Mouse (Mus musculus): ENCODE results near the gene Gm15557.
"Not testable (repeated sequence)": the region's sequence is repeated elsewhere in the genome, so short reads cannot be mapped to it uniquely, and the experiment has no call there.

Gm15557 gene

GRCm38 (mm10) chr2:155940681-155941080 is at the start of gene Gm15557:
Gene Gm15557, plus strand, starts transcription at chr2:155940728.
- no peak for DNase-seq

- no peak for DNase-seq
These were observed 46.1 kb upstream of the Gm15557 start for GRCm38 (mm10) chr2:155894307-155895045.

DNA sequence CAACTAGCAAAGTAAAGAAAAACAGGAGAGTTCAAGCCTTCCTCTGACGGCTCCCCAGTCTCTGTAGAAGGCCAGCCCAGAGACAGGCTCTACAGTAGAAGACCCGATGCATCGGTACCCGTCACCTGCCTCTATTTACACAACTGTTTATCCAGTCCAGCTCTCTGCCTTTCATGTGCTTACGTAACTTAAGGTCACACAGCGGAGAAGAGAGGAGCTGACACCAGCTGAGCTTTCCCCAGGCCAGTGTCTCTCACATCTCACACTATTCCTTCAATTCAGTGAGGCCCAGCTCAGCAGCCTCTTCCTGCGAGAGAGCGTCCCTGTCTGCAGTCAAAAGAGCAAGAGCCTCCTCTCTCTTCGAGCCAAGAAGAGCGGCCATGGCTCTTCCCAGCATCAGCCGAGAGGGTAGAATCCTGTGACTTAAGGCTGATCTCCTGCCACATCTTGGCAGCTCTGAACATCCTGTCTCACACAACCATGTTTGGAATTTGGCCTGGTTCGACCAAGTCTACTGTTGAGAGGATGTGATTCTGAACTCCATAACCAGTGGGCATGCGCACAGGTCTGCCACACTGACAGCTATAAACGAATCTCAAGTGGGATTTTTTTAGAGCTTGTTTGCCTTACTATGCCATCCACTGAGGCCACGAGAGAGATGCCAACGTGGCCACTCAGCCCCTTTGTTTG is 45.3 kb upstream of the Gm15557 start:
- no peak for DNase-seq

- no peak for DNase-seq
These were observed 37.4 kb upstream of the Gm15557 start for GRCm38 (mm10) chr2:155902989-155903631.

DNA sequence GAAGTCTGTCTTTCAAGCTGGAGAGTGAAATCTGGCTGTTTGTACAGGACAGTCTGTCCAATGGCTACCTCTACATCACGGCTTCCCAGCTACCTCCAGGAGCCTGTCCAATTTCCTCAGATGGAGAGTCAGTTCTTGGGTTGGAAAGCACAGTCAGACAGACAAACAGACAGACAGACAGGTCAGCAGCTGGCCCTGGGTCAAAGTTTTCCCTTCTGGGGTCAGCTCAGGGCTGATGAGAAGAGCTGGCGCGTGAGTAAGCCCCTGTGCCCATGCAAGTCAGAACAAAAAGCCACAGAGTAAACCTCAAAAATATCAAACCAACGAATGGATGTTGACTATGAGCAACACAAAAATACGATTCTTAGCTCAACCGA is 36.9 kb upstream of the Gm15557 start:
- no peak for DNase-seq

DNA sequence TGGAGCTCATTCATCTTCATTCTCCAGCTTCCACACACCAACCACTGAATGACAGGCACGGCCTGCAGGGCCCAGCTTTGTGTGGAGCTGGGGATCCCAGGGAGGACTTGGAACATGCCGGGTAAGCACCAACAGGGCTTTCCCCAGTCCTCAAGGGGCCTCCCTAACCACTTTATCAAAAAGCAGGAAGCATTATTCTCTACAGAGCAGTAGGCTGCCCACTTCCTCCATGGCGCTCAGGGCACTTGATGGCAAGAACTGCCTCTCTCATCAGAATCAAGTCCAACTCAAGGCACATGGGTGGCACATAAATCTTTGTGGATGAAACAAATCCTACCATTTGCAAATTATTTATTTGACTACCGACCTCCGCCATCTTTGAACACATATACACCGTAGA is 25.8 kb upstream of the Gm15557 start:
- no peak for DNase-seq

- DNase-seq, result no peak
These were observed 17.4 kb upstream of the Gm15557 start for GRCm38 (mm10) chr2:155923143-155923542.

- DNase-seq, result not testable (repeated sequence)
These were observed 15.3 kb upstream of the Gm15557 start for GRCm38 (mm10) chr2:155925213-155925612.

GRCm38 (mm10) chr2:155928711-155929345 is 11.7 kb upstream of the Gm15557 start:
- DNase-seq, result no peak

DNA sequence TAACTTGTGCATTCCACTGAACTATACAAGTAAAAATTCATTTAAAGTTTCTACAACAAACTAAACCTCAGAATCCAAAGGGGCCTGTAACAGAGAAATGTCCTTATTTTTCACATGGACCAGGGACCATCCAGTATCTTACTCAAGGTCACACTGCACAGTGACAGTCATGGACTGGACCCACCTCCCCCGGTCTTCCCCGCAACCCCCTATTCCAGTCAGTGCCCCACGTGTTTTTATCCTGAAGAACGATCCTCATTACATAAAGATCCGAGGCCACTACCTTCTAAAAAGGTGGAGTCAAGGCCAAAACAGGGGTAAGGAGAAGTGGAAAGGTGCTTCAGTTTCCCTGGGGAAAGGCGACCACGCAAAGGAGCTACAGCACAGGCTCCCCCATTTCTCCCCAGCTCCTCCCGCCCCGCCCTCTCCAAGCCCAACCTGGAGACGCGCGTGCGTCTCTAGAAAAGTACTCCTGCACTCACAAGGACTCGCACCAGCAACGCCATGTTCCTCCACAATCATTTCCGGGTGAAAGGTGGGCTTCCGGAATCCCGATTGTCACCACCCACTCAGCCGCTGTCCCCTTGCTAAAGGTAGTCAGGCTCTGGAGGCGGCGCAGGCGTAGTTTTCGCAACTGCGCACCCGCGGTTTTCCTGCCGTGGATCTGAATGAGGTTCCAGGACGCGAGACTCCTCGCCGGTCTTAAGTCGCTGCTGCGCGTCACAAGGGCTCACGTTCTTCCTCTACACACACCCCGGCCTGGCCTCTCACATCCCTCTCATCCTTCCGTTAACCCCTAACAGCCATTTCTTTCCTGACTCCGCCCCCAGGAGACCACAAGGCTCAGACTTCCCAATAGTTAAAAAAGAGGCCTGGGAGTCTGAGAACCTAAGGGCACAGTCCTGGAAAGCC is 10.7 kb upstream of the Gm15557 start, which contains the start of gene Uqcc1:
TSS of gene Uqcc1 (minus strand) at position 780 of the 912 bp plus-strand sequence.
- DNase-seq, result peak; percentile 96

DNA sequence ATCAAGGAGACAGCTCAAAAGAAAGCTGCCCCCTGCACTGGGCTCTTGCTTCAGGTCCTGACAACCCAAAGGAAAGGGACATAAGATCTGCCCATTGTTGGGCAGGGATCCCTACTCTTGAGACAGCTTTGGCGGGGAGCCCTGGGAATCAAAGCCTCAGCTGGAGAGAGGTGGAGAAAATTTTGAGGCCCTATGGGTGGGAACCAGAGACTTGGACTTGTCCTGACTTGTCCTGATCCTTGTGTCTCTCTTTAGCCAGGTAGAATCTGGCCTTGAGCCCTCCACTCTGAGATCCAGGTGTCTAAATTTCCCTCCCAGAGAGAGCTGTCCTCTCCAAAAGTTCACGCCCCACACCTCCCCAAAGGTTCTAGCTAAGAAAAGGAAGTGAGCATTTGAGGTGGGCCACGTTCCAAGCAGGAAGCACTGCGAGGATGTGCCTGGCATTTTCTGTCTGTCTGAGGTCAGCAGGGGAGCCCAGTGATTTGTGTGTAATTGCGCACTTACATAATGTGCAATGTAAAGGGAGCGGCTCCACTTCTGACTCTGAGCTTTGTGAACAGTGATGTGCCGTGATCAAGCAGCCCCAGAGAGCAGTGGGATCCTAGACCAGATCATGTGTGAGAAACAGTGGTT is 515 bp upstream of the Gm15557 start:
- no peak for DNase-seq

GRCm38 (mm10) chr2:155941697-155942442 is 1.3 kb downstream of the Gm15557 start:
- DNase-seq, result no peak

GRCm38 (mm10) chr2:155943463-155943862 is 2.9 kb downstream of the Gm15557 start:
- no peak for DNase-seq

GRCm38 (mm10) chr2:155944685-155945084 is 4.2 kb downstream of the Gm15557 start:
- DNase-seq, result no peak

- no peak for DNase-seq
These were observed 4.6 kb downstream of the Gm15557 start, which contains the start of gene Gdf5 for GRCm38 (mm10) chr2:155945124-155945523. Gene Gdf5, minus strand, starts transcription at chr2:155945367.

- DNase-seq, result no peak
These were observed 5.1 kb downstream of the Gm15557 start for GRCm38 (mm10) chr2:155945580-155945979.

GRCm38 (mm10) chr2:155946069-155946468 is 5.5 kb downstream of the Gm15557 start:
- DNase-seq, result no peak

DNA sequence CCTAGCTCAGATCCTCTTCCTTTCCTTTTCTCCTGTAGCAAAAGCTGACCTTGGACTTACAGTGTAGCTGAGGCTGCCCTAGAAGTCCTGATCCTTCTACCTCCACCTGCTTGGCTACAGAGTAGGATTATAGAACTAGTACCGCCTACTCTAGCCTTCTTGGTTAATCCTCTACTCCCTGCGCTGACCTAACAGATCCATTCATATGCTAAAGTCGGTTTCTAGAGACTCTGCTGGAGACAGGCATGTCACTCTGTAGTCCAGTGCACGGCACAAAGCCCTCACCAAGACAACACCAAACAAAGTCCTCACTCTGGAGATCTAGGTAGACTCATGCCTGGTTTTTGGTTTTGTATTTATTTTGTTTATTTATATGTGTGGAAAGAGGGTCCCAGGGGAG is 6.0 kb downstream of the Gm15557 start:
- DNase-seq, result no peak

DNA sequence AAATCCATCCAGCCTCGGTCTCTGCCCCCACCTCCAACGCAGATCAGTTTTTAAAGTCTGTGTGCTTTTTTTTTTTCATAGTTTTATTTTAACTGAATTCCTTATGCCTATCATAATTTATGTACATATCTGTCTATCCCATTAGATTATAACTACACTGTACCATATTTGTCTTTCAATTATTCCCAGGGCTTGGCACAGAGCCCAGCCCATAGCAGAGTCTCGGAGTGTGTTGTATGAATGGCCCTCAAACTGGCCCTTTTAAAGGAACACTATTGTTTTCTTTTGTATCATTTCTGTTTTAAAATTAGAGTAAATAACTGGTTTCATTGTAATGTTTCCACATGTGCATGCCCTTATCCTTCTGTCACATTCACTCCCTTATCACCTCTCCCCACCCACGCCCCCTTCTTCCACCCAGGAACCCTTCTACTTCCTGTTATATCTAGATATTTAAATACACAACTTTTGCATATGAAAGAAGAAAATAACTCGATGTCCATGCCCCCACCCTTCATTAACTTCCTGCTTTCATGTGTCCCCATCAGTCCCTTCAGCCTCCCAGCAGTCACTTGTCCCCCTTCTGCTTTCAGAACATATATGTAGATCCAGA is 7.0 kb downstream of the Gm15557 start:
- no peak for DNase-seq

GRCm38 (mm10) chr2:155949362-155949761 is 8.8 kb downstream of the Gm15557 start:
- DNase-seq, result no peak

All from layer of hippocampus, adult 9-11 months (tissue).